Mouse (Mus musculus): Measurements from ENCODE around the gene Adh6b.
A peak's percentile ranks its signal among the peaks of the same experiment; 100 is the strongest.
"Not testable (repeated sequence)": the region's sequence is repeated elsewhere in the genome, so short reads cannot be mapped to it uniquely, and the experiment has no call there.

The Adh6b gene

DNA sequence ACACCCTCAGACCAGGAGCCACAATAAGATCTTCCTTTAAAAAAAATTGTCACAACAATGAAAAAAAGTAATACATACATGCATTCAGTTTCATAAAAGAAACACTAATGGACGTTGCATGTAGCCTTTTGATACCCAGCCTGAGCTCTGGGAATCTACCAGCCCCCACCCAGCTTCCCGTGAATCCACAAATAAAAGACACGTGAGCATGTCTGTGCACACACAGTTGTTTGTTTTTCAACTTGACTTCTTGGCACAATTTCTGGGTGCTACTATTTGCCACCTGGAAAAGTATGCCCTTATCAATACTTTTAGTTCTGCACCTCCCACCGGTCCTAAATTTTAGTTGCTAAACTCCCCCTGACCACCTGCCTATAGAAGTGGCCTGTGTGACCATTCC is 19.1 kb downstream of the Adh6b start:
- no peak for DNase-seq (ENCODE audit: low read depth, low spot score)

GRCm38 (mm10) chr3:138362920-138363319 is 21.3 kb downstream of the Adh6b start:
- no peak for DNase-seq (ENCODE audit: low read depth, low spot score)

GRCm38 (mm10) chr3:138366181-138366580 is 24.6 kb downstream of the Adh6b start:
- DNase-seq (ENCODE audit: low read depth, low spot score) = no peak

- DNase-seq (ENCODE audit: low read depth, low spot score) = no peak
Observed at GRCm38 (mm10) chr3:138369546-138369945, 28.0 kb downstream of the Adh6b start.

DNA sequence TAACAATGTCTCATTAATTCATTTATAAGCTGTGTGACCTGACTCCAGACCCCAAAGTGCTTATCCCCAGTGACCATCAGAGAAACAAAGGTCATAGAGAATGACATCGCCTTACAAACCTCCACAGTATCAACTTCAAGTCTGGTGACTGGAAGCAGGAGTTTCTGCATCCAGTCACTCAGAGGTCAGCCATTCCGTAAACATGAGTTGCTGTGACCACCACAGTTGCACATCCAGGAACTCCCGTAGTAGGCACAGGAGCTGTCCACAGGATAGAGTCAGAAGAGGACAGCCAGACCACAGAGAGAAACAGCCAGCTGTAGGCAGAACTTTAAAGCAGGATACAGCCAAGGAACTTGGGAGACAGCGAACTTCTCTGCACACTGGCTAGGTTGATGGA is 28.7 kb downstream of the Adh6b start:
- DNase-seq (ENCODE audit: low read depth, low spot score) = not testable (repeated sequence)

GRCm38 (mm10) chr3:138373920-138374319 is 32.3 kb downstream of the Adh6b start:
- DNase-seq (ENCODE audit: low read depth, low spot score) = no peak

DNA sequence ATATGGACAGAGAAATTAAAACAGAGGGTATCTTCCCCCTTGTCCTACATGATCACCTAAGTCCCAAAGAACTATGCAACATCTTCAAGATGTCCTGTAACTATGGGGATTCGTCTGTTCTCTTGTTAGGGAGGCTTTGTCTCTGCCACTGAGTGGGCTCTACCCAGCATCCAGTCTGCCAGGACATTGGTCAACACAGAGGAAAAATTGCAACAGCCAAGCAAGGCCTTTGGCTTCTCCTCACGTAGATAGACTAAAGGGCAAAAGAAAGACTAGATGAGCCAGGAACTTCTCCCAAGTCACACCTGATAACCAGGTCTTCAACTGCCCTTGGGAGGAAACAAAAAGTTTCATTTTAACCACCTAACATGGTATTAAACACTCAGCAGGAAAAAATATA is 33.6 kb downstream of the Adh6b start:
- no peak for DNase-seq (ENCODE audit: low read depth, low spot score)

GRCm38 (mm10) chr3:138381133-138381532 is 39.6 kb downstream of the Adh6b start:
- DNase-seq (ENCODE audit: low read depth, low spot score) = no peak

GRCm38 (mm10) chr3:138387155-138387554 is 45.6 kb downstream of the Adh6b start:
- DNase-seq (ENCODE audit: low read depth, low spot score) = no peak

DNA sequence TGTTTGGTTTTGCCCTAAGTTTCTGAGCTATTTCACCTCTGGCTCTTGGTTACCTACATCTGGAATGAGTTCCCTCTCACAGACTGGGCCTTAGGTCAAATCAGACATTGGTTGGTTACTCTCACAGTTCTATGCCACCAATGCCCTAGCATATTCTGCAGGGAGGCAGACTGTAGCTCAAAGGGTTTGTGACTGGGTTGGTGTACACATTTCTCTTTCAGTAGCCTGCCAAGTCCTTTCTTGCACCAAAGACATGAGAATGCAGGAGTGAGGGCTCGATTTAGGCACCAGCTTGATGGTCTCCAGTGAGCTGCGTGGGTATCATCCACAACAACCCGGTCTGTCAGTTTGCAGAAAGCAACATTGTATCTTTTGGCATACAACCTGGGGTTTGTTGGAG is 63.3 kb downstream of the Adh6b start:
- DNase-seq (ENCODE audit: low read depth, low spot score) = no peak

- peak; percentile 62 for DNase-seq (ENCODE audit: low read depth, low spot score)
Observed at GRCm38 (mm10) chr3:138405341-138405740, 63.8 kb downstream of the Adh6b start.

DNA sequence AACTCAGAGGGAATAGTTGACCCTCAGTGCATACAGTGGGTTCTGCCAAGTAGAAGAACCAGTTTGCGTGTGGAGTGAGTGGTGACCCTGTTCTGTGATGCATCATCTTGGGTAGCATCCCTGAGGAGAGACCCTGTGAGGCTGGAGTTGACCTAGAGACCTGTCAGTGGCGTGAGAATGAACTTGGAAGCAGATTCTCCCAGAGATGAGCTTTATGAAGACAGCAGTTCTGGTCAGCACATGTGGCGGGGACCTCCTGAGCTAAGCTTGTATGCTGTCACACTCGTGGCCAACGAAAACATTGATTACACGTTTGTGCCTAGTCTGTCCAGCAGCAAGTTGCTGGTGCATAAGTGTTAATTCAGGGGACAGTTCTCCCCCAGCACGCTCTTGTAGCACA is 64.3 kb downstream of the Adh6b start:
- no peak for DNase-seq (ENCODE audit: low read depth, low spot score)

GRCm38 (mm10) chr3:138407920-138408319 is 66.3 kb downstream of the Adh6b start:
- DNase-seq (ENCODE audit: low read depth, low spot score) = no peak
